Mouse (Mus musculus): ENCODE results near the gene Rexo2.

- no peak for TF ChIP-seq GATA1 (IDR thresholded peaks at IDR 0.05; ENCODE audit: low read length)
- no peak for TF ChIP-seq TAL1 (IDR thresholded peaks at IDR 0.05; ENCODE audit: low read length)
These were observed 14.6 kb upstream of the Rexo2 start, which contains the start of the genes Rbm7 and Gm5617 for GRCm38 (mm10) chr9:48494817-48495547.
